Mouse (Mus musculus): ENCODE results near the gene Sacm1l. TPM values are rescaled to one million over a fixed set of nuclear protein-coding genes. Genes with fewer than 3 reads are reported as not detected.

The Sacm1l gene
- polyA plus RNA-seq, 1 experiment from 2014 or later: 38.6 TPM

GRCm38 (mm10) chr9:123506270-123507146 is 23.1 kb upstream of the Sacm1l start:
- Histone ChIP-seq H3K27me3 (replicated peaks; ENCODE audit: insufficient read depth, low read length) (no peaks in the 10 kb centered on the region), H3K9me3 (ENCODE audit: low read length) (no peaks in the 10 kb centered on the region), H3K4me2 (replicated peaks; ENCODE audit: low read depth, low read length) (no peak overlapping the region), H3K4me3 (ENCODE audit: low read depth, low read length) (no peak overlapping the region), H3K4me1 (ENCODE audit: insufficient read depth, low read depth, low read length) (peaks cover 13% of the 10 kb centered on the region), H3K36me3 (ENCODE audit: insufficient read depth, low read length) (peaks cover 14% of the 10 kb centered on the region), H3K9ac (replicated peaks; ENCODE audit: low read depth) (no peak overlapping the region), H3K27ac (ENCODE audit: low read length) (peak overlapping the region; percentile 29)
- TF ChIP-seq EP300 (IDR thresholded peaks at IDR 0.05) (peak; percentile 93), CTCF (IDR thresholded peaks at IDR 0.05) (peak; percentile 48)
- ATAC-seq (peak; percentile 65), DNase-seq (ENCODE audit: low spot score) (peak; percentile 87)
- WGBS: 21% methylated on average over 4 of the region's 4 CpGs

GRCm38 (mm10) chr9:123507380-123507779 is 22.2 kb upstream of the Sacm1l start:
- H3K36me3 ChIP-seq (ENCODE audit: insufficient read depth, low read length): peaks cover 18% of the 10 kb centered on the region
- H3K4me2 ChIP-seq (replicated peaks; ENCODE audit: low read depth, low read length): no peak overlapping the region
- no peaks in the 10 kb centered on the region for H3K9me3 ChIP-seq (ENCODE audit: low read length)
- WGBS: 86% methylated on average over 2 of the region's 2 CpGs
- no peak for ATAC-seq
- H3K9ac ChIP-seq (replicated peaks; ENCODE audit: low read depth): no peak overlapping the region
- TF ChIP-seq CTCF (IDR thresholded peaks at IDR 0.05) (peak; percentile 60), EP300 (IDR thresholded peaks at IDR 0.05) (no peak)
- no peak overlapping the region for H3K4me3 ChIP-seq (ENCODE audit: low read depth, low read length)
- peaks cover 13% of the 10 kb centered on the region for H3K4me1 ChIP-seq (ENCODE audit: insufficient read depth, low read depth, low read length)
- H3K27ac ChIP-seq (ENCODE audit: low read length): peak overlapping the region; percentile 29
- DNase-seq (ENCODE audit: low spot score): no peak
- H3K27me3 ChIP-seq (replicated peaks; ENCODE audit: insufficient read depth, low read length): no peaks in the 10 kb centered on the region

- peaks cover 17% of the 10 kb centered on the region for H3K36me3 ChIP-seq (ENCODE audit: insufficient read depth, low read length)
- ATAC-seq: no peak
- TF ChIP-seq EP300 (IDR thresholded peaks at IDR 0.05) (no peak), CTCF (IDR thresholded peaks at IDR 0.05) (no peak)
- no peak overlapping the region for H3K27ac ChIP-seq (ENCODE audit: low read length)
- H3K9ac ChIP-seq (replicated peaks; ENCODE audit: low read depth): no peak overlapping the region
- peaks cover 13% of the 10 kb centered on the region for H3K4me1 ChIP-seq (ENCODE audit: insufficient read depth, low read depth, low read length)
- no peak overlapping the region for H3K4me3 ChIP-seq (ENCODE audit: low read depth, low read length)
- H3K4me2 ChIP-seq (replicated peaks; ENCODE audit: low read depth, low read length): no peak overlapping the region
- no peaks in the 10 kb centered on the region for H3K27me3 ChIP-seq (replicated peaks; ENCODE audit: insufficient read depth, low read length)
- 82% methylated on average over 2 of the region's 2 CpGs for WGBS
- no peak for DNase-seq (ENCODE audit: low spot score)
- H3K9me3 ChIP-seq (ENCODE audit: low read length): no peaks in the 10 kb centered on the region
Measured at GRCm38 (mm10) chr9:123508986-123509385, 20.6 kb upstream of the Sacm1l start.

- Histone ChIP-seq H3K4me3 (ENCODE audit: low read depth, low read length) (no peak overlapping the region), H3K4me1 (ENCODE audit: insufficient read depth, low read depth, low read length) (peaks cover 13% of the 10 kb centered on the region), H3K27ac (ENCODE audit: low read length) (no peak overlapping the region), H3K36me3 (ENCODE audit: insufficient read depth, low read length) (peaks cover 17% of the 10 kb centered on the region), H3K27me3 (replicated peaks; ENCODE audit: insufficient read depth, low read length) (no peaks in the 10 kb centered on the region), H3K4me2 (replicated peaks; ENCODE audit: low read depth, low read length) (no peak overlapping the region), H3K9ac (replicated peaks; ENCODE audit: low read depth) (no peak overlapping the region), H3K9me3 (ENCODE audit: low read length) (no peaks in the 10 kb centered on the region)
- ATAC-seq (no peak), DNase-seq (ENCODE audit: low spot score) (no peak)
- 61% methylated on average over 8 of the region's 8 CpGs for WGBS
- TF ChIP-seq CTCF (IDR thresholded peaks at IDR 0.05) (no peak), EP300 (IDR thresholded peaks at IDR 0.05) (no peak)
Measured at GRCm38 (mm10) chr9:123509638-123510604, 19.6 kb upstream of the Sacm1l start.

- TF ChIP-seq CTCF (IDR thresholded peaks at IDR 0.05) (no peak), EP300 (IDR thresholded peaks at IDR 0.05) (no peak)
- Histone ChIP-seq H3K4me3 (ENCODE audit: low read depth, low read length) (no peak overlapping the region), H3K27ac (ENCODE audit: low read length) (peak overlapping the region; percentile 59; the same call in 1 of the 2 replicates), H3K4me2 (replicated peaks; ENCODE audit: low read depth, low read length) (no peak overlapping the region), H3K27me3 (replicated peaks; ENCODE audit: insufficient read depth, low read length) (no peaks in the 10 kb centered on the region), H3K9ac (replicated peaks; ENCODE audit: low read depth) (no peak overlapping the region), H3K4me1 (ENCODE audit: insufficient read depth, low read depth, low read length) (peaks cover 8% of the 10 kb centered on the region), H3K9me3 (ENCODE audit: low read length) (no peaks in the 10 kb centered on the region), H3K36me3 (ENCODE audit: insufficient read depth, low read length) (peaks cover 17% of the 10 kb centered on the region)
- no peak for ATAC-seq
- WGBS: 58% methylated on average over 5 of the region's 5 CpGs
- DNase-seq (ENCODE audit: low spot score): no peak
Measured at GRCm38 (mm10) chr9:123510926-123511325, 18.6 kb upstream of the Sacm1l start.

- H3K9me3 ChIP-seq (ENCODE audit: low read length): no peaks in the 10 kb centered on the region
- WGBS: 59% methylated on average over 2 of the region's 2 CpGs
- ATAC-seq (peak; percentile 68), DNase-seq (ENCODE audit: low spot score) (peak; percentile 79)
- no peak overlapping the region for H3K4me2 ChIP-seq (replicated peaks; ENCODE audit: low read depth, low read length)
- peaks cover 28% of the 10 kb centered on the region for H3K36me3 ChIP-seq (ENCODE audit: insufficient read depth, low read length)
- no peaks in the 10 kb centered on the region for H3K27me3 ChIP-seq (replicated peaks; ENCODE audit: insufficient read depth, low read length)
- H3K4me3 ChIP-seq (ENCODE audit: low read depth, low read length): no peak overlapping the region
- no peaks in the 10 kb centered on the region for H3K4me1 ChIP-seq (ENCODE audit: insufficient read depth, low read depth, low read length)
- TF ChIP-seq CTCF (IDR thresholded peaks at IDR 0.05) (no peak), EP300 (IDR thresholded peaks at IDR 0.05) (no peak)
- H3K27ac ChIP-seq (ENCODE audit: low read length): 0 out of 2 replicates have a peak overlapping the region, but pooled peaks have one; percentile 59
- no peak overlapping the region for H3K9ac ChIP-seq (replicated peaks; ENCODE audit: low read depth)
Measured at GRCm38 (mm10) chr9:123512482-123512881, 17.1 kb upstream of the Sacm1l start.

Data from lung, postnatal 0 days (tissue).